Mouse (Mus musculus) frontal cortex, adult (tissue): ENCODE data around the gene Olfr1014.

Source experiments
- ATAC-seq: cut with Nextera tagmentation; 2 replicates; pipeline ENCODE4 v1.9.2; 2017; ENCODE audit warnings: mild to moderate bottlenecking, moderate library complexity, mixed read lengths; ENCODE audit not compliant: low TSS enrichment

Olfr1014 gene

DNA sequence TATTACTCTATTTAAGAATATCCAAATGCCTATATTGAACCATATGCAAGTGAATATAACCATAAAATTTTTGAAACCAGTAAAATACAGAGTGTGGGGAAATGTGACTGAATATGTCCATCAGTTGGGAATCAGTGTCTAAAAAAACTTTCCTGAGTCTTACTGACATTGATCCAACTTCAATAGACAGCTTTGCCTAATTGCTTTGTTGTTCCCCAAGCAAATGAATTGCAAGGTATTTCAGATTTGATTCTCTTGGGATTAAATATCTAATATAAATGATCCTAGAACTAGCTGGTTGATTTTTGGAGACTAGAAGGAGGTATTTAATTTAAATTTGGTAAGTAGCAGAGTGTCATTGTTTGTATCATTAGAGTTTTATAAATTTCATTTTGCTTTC is at the start of gene Olfr1014:
Gene Olfr1014 (plus strand): TSS at position 301 of the 400 bp plus-strand sequence.
- no peak for ATAC-seq

DNA sequence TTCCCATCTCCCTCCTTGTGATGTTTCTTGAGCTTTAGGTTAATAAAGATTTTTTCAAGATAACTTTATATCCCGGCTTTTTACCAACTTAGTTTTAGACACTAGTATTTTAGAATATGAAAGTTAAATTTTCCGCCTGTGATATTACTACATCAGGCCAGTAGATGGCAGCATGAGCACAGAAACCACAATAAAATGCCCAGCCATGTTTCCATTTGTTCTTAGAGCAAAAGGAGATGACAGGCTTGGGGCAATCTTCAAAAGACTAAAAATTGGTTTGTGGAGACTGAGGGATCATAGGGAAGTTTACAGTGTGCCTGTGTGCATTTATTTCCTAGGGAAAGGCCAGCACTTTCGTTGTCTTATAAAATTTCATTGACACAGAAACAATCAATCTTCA is 46.7 kb upstream of the Olfr1014 start:
- peak; percentile 50; the same call in 1 of the 2 replicates for ATAC-seq

DNA sequence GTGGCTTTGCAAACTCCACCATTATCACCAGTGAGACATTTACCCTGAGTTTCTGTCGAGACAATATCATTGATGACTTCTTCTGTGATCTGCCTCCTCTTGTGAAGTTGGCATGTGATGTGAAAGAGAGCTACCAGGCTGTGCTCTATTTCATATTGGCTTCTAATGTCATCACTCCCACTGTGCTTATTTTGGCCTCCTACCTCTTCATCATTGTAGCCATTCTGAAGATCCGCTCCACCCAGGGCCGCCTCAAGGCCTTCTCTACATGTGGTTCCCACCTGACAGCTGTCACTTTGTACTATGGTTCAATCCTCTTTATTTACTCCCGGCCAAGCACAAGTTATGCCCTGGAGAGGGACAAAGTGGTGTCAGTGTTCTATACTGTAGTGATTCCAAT is 18.7 kb upstream of the Olfr1014 start:
- ATAC-seq, result no peak

DNA sequence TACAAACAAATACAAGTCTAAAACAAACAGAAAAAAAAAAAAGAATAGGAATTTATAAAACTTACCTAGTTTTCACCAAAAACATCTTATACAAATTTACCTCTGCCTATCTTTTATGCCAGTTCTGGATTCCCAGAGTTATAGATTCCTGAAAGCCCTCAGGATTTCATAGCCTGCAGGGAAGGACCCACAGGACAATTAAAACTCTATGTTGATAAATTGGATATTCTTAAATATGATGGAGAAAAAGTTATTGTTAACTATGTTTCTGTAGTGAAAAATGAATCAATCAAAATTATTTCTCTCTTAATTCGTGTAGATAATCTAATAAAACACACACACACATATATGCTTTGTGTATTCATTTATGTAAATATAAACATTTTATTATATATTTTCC is 9.8 kb upstream of the Olfr1014 start, which contains the start of gene Olfr1012:
Gene Olfr1012 (minus strand): TSS at position 101 of the 400 bp plus-strand sequence.
- no peak for ATAC-seq

DNA sequence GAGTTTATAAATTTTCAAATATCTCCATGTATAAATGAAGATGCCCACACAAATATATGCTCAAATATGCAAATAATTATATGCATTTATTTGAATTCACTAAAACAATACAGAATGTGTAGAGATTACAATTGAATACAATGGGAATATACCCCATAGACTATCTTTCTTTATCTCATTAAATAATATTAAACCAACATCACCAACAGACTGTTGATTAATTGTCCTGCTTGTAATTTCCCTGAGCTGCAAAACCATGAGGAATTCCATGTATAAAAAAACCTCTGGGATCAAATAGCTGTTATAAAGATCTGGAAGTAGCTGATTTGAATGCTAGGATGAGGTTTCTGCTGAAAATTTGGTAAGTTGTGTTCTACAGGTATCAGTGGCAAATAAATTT is 5.7 kb upstream of the Olfr1014 start, which contains the start of gene Olfr1013:
Gene Olfr1013 (plus strand): TSS at position 301 of the 400 bp plus-strand sequence.
- no peak for ATAC-seq

DNA sequence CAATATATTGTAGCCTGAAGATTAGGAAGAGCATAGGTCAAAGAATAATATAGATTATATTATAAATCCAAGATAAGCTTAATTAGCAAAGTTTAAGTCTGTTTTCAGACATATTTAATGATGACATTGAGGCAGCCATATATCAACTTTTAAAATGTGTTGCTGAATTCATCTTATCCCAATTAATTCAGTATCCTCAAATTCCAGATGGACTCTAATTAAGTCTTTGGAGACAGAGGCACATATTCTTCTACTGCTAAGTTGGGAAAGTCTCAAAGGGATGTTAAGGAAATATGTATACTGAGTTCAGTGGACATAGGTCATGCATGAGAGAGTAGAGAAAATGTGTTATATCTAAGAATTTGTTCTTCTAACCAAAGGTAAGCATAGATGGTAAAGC is 9.2 kb downstream of the Olfr1014 start, which contains the start of gene Olfr1015:
Gene Olfr1015 (plus strand): TSS at position 301 of the 400 bp plus-strand sequence.
- ATAC-seq, result no peak

DNA sequence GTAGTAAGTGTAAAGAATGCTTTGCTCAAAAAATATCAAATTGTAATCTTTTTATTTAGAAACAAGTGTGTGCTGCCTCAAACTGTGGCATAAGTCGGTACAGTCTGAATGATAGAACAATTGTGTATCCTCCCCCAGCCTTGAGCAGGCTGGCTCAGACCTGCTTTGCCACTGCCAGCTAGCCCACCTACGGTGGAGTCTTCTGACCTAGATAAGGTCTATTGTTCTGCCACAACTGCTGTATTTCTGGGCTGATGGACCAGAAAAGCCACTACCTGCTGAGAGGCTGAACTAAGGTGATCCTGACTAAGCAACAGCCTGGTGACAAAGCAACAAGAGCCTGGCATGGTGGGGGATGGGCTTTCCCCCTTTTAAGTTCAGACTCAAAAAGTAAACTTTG is 19.8 kb downstream of the Olfr1014 start:
- ATAC-seq, result no peak

DNA sequence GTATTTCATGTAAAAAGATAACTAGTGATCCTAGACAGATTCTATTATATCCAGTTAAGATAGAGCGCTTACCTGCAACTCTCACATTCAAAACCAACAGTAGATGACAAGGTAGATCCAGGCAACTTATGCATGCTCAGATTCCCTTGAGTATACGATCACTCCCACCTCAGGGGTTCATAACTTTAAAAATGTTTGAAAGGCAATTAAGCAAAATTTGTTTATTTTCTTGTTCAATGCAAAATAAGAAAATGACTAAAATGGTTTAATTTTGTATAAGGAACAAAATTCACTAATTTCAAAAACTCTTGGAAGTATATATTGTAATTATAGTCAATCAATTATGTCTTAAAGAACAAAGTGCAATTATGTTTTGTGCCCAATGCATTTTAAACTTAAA is 29.9 kb downstream of the Olfr1014 start, which contains the start of gene Olfr1016:
Gene Olfr1016 (minus strand): TSS at position 101 of the 400 bp plus-strand sequence.
- no peak for ATAC-seq

DNA sequence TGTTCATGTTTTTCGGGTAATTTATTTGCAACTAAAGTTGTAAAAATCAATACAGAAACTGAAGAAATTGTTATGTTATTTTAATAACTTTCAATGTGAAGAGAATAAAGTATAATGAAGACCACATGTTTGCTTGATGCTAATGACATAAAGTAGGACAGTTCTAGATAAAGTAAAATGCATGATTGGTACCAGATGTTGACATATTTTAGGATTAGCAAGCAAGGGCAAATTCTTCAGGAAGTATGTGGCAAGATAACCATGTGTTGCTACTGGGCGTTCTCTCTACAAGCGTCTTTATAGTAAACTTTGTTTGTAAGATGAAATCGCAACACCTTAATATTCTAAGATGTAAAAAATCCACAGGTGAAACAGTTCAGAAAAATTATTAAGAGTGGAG is 32.0 kb downstream of the Olfr1014 start:
- ATAC-seq, result no peak

DNA sequence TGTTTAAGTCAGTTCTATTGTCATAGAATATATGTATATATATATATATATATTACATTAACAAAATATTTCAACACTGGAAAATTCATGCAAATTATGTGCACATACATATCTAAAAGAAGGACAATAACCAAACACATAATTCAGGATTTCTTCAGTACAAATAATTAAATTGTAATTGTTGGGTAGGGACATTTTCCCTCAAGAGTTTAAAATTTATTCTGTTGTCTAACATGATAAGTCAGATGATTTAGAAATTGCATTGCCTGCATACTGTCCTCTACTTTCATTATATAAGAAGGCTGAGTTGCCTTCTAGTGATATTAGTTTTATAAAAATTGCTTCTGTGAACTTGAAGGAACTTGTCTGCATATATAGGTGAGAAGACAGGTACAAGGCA is 45.7 kb downstream of the Olfr1014 start, which contains the start of gene Olfr1018:
Gene Olfr1018 (plus strand): TSS at position 301 of the 400 bp plus-strand sequence.
- ATAC-seq, result no peak
